11 mouse cellular contexts compared by ENCODE assay signal in genomic region chr10:77971191-77971590, GRCm38 (mm10). TPM values are rescaled to one million over a fixed set of nuclear protein-coding genes. Genes with fewer than 3 reads are reported as not detected.
A peak's percentile ranks its signal among the peaks of the same experiment; 100 is the strongest.
DNase-seq lines count a peak whose midpoint lies in the region; ATAC-seq and TF ChIP-seq lines count a peak whose summit lies in the region.
"Had no signal": no experiment of that assay in that cellular context is flagged by ENCODE, and none has a peak within 500 bp of the region (broad histone marks: within the 10 kb centered on the region; RNA-seq: fewer than 3 reads in every experiment).

No protein-coding gene starts in this region.

- H3K27me3 ChIP-seq in midbrain, postnatal 0 days (ENCODE audit: insufficient read depth, low read length): peaks cover 3% of the 10 kb centered on the region; the same call in 1 of the 2 replicates
- peaks cover 4% of the 10 kb centered on the region; the same call in 1 of the 2 replicates for H3K27me3 ChIP-seq in midbrain, embryonic 16.5 days (ENCODE audit: control insufficient read depth, insufficient read depth, low read depth, low read length)
- H3K27me3 ChIP-seq in liver, postnatal 0 days (ENCODE audit: insufficient read depth, low read length): peaks cover 22% of the 10 kb centered on the region

- WGBS in midbrain, postnatal 0 days: 69% methylated on average over 10 of the region's 10 CpGs
- 64% methylated on average over 10 of the region's 10 CpGs for WGBS in midbrain, embryonic 16.5 days
- 35% methylated on average over 10 of the region's 10 CpGs for WGBS in liver, postnatal 0 days (ENCODE audit: insufficient replicate concordance)

- TF ChIP-seq CTCF in midbrain, postnatal 0 days (IDR thresholded peaks at IDR 0.05): no peak
- no peak for TF ChIP-seq CTCF in liver, postnatal 0 days (IDR thresholded peaks at IDR 0.05; ENCODE audit: low read depth)

- H3K36me3 ChIP-seq in midbrain, postnatal 0 days (ENCODE audit: insufficient read depth, low read length): no peaks in the 10 kb centered on the region
- H3K36me3 ChIP-seq in midbrain, embryonic 16.5 days (ENCODE audit: control insufficient read depth, insufficient read depth, low read length): no peaks in the 10 kb centered on the region
- no peaks in the 10 kb centered on the region for H3K36me3 ChIP-seq in liver, postnatal 0 days (replicated peaks; ENCODE audit: insufficient read depth, low read length)
- H3K36me3 ChIP-seq: embryonic facial prominence, embryonic 12.5 days; midbrain, embryonic 10.5 days had no signal

- DNase-seq in midbrain, postnatal 0 days (ENCODE audit: low spot score): peak; percentile 20
- peak; percentile 71 for DNase-seq in MEL-GATA-1-ER (ENCODE audit: extremely low read depth, low read depth)
- DNase-seq in liver, postnatal 0 days: peak; percentile 54
- DNase-seq in retina, embryonic 14.5 days (ENCODE audit: low spot score): peak; percentile 46
- DNase-seq in embryo, embryonic 11 days: no peak
- DNase-seq in adrenal gland, adult 18-20 months (ENCODE audit: low spot score in 2 of 2): no peak
- DNase-seq: kidney, postnatal 4 days had no signal

- H3K4me1 ChIP-seq in midbrain, postnatal 0 days (ENCODE audit: insufficient read depth, low read length): no peaks in the 10 kb centered on the region
- peaks cover 7% of the 10 kb centered on the region for H3K4me1 ChIP-seq in midbrain, embryonic 16.5 days (ENCODE audit: control insufficient read depth, insufficient read depth, low read length)
- H3K4me1 ChIP-seq in liver, postnatal 0 days (ENCODE audit: insufficient read depth): peaks cover 15% of the 10 kb centered on the region

- no peaks in the 10 kb centered on the region for H3K9me3 ChIP-seq in midbrain, postnatal 0 days (ENCODE audit: low read length)
- H3K9me3 ChIP-seq in midbrain, embryonic 16.5 days (replicated peaks; ENCODE audit: control insufficient read depth, low read length, poor library complexity, severe bottlenecking): no peaks in the 10 kb centered on the region
- no peaks in the 10 kb centered on the region for H3K9me3 ChIP-seq in liver, postnatal 0 days (ENCODE audit: low read length)
- H3K9me3 ChIP-seq: embryonic facial prominence, embryonic 12.5 days; midbrain, embryonic 10.5 days had no signal

- TF ChIP-seq EP300 in liver, postnatal 0 days (IDR thresholded peaks at IDR 0.05; ENCODE audit: low read depth): no peak

- no peak overlapping the region for H3K4me2 ChIP-seq in midbrain, postnatal 0 days (ENCODE audit: low read depth, low read length, poor library complexity, severe bottlenecking)
- H3K4me2 ChIP-seq in midbrain, embryonic 16.5 days (ENCODE audit: low read length): no peak overlapping the region
- H3K4me2 ChIP-seq in liver, postnatal 0 days (ENCODE audit: low read depth, low read length): peak overlapping the region; percentile 6; the same call in 1 of the 2 replicates
- H3K4me2 ChIP-seq: embryonic facial prominence, embryonic 12.5 days had no signal

- no peak overlapping the region for H3K27ac ChIP-seq in midbrain, postnatal 0 days (ENCODE audit: low read depth, low read length)
- no peak overlapping the region for H3K27ac ChIP-seq in midbrain, embryonic 16.5 days (ENCODE audit: low read length)
- 0 out of 2 replicates have a peak overlapping the region, but pooled peaks have one; percentile 11 for H3K27ac ChIP-seq in liver, postnatal 0 days (ENCODE audit: low read depth)
- H3K27ac ChIP-seq: embryonic facial prominence, embryonic 12.5 days; hindbrain, postnatal 0 days; midbrain, embryonic 10.5 days had no signal

- no peak for ATAC-seq in midbrain, postnatal 0 days (ENCODE audit: low FRiP score)
- no peak for ATAC-seq in midbrain, embryonic 16.5 days
- ATAC-seq in liver, postnatal 0 days: peak; percentile 16
- ATAC-seq: hindbrain, postnatal 0 days had no signal

- no peak overlapping the region for H3K9ac ChIP-seq in midbrain, postnatal 0 days (replicated peaks; ENCODE audit: low read length, poor library complexity, severe bottlenecking)
- no peak overlapping the region for H3K9ac ChIP-seq in midbrain, embryonic 16.5 days (ENCODE audit: low read depth, low read length)
- H3K9ac ChIP-seq in liver, postnatal 0 days (replicated peaks): no peak overlapping the region
- H3K9ac ChIP-seq: embryonic facial prominence, embryonic 12.5 days had no signal

- H3K4me3 ChIP-seq in midbrain, postnatal 0 days (ENCODE audit: low read depth, low read length): no peak overlapping the region
- no peak overlapping the region for H3K4me3 ChIP-seq in midbrain, embryonic 16.5 days (ENCODE audit: low read depth, low read length)
- H3K4me3 ChIP-seq in liver, postnatal 0 days (ENCODE audit: low read depth, low read length): no peak overlapping the region
- H3K4me3 ChIP-seq: embryonic facial prominence, embryonic 12.5 days; midbrain, embryonic 10.5 days had no signal

RNA-seq across cellular contexts. Expression of gene Trpm2, which starts 0.8 kb away (rescaled TPM):
- total RNA-seq in midbrain, postnatal 0 days (2014; rRNA removed): 7.3 and 12.5 TPM in 2 replicates
- 5.6 and 8.0 TPM in 2 replicates for polyA plus RNA-seq in midbrain, postnatal 0 days (2015; fragmentation: Nextera tagmentation; extraction: Ambion mirVana)
- polyA plus RNA-seq in midbrain, embryonic 16.5 days (2015; fragmentation: Nextera tagmentation; extraction: Ambion mirVana): 6.3 and 6.4 TPM in 2 replicates
- 1.5 and 1.7 TPM in 2 replicates for polyA plus RNA-seq in liver, postnatal 0 days (2015; fragmentation: Nextera tagmentation; extraction: Ambion mirVana)
- total RNA-seq in adrenal gland, adult 18-20 months (2021): 1 to 10 TPM; 5.2 to 5.9 TPM

RNA-seq across cellular contexts. Expression of gene 1810043G02Rik, which starts 7.1 kb away (rescaled TPM):
- total RNA-seq in midbrain, postnatal 0 days (2014; rRNA removed): 60.0 and 61.7 TPM in 2 replicates
- 66.2 and 72.6 TPM in 2 replicates for polyA plus RNA-seq in midbrain, postnatal 0 days (2015; fragmentation: Nextera tagmentation; extraction: Ambion mirVana)
- polyA plus RNA-seq in midbrain, embryonic 16.5 days (2015; fragmentation: Nextera tagmentation; extraction: Ambion mirVana): 47.9 and 48.1 TPM in 2 replicates
- 4.0 and 4.4 TPM in 2 replicates for polyA plus RNA-seq in liver, postnatal 0 days (2015; fragmentation: Nextera tagmentation; extraction: Ambion mirVana)
- 10 to 100 TPM; 17.9 to 21.1 TPM for total RNA-seq in adrenal gland, adult 18-20 months (2021)

RNA-seq across cellular contexts. Expression of gene Pfkl, which starts 38.7 kb away (rescaled TPM):
- 165 and 166 TPM in 2 replicates for total RNA-seq in midbrain, postnatal 0 days (2014; rRNA removed)
- polyA plus RNA-seq in midbrain, postnatal 0 days (2015; fragmentation: Nextera tagmentation; extraction: Ambion mirVana): 98.5 and 104 TPM in 2 replicates
- 129 and 133 TPM in 2 replicates for polyA plus RNA-seq in midbrain, embryonic 16.5 days (2015; fragmentation: Nextera tagmentation; extraction: Ambion mirVana)
- 23.5 and 31.3 TPM in 2 replicates for polyA plus RNA-seq in liver, postnatal 0 days (2015; fragmentation: Nextera tagmentation; extraction: Ambion mirVana)
- 100 to 1,000 TPM; 137 to 283 TPM for total RNA-seq in adrenal gland, adult 18-20 months (2021)

Comparison
In these comparisons a context has a peak if more than half of its experiments do, and no peak if none do; other contexts are left out.
1. DNase-seq: peak in midbrain, postnatal 0 days (single experiment), MEL-GATA-1-ER (single experiment), liver, postnatal 0 days (single experiment) and retina, embryonic 14.5 days (single experiment); none in embryo, embryonic 11 days (single experiment) and adrenal gland, adult 18-20 months (0 of 2).